Mouse (Mus musculus): ENCODE measurements around the gene Mrpl44. TPM values are rescaled to one million over a fixed set of nuclear protein-coding genes. Genes with fewer than 3 reads are reported as not detected.

Gene Mrpl44
- polyA plus RNA-seq (2015; fragmentation: Nextera tagmentation; extraction: Ambion mirVana): 47.3 and 49.7 TPM in 2 replicates

GRCm38 (mm10) chr1:79775927-79776458 lies at the start of gene Mrpl44, which contains the start of gene Wdfy1:
Gene Mrpl44 (plus strand): TSS chr1:79776018.
Gene Wdfy1 (minus strand): TSS chr1:79776143.
- Histone ChIP-seq H3K36me3 (peaks cover 34% of the 10 kb centered on the region), H3K27ac (replicated peaks) (peak within 1 kb of the TSS; percentile 93), H3K9me3 (no peaks in the 10 kb centered on the region), H3K27me3 (no peaks in the 10 kb centered on the region), H3K4me1 (replicated peaks) (peaks cover 23% of the 10 kb centered on the region), H3K4me3 (peak within 1 kb of the TSS; percentile 93), H3K9ac (peak within 1 kb of the TSS; percentile 93), H3K4me2 (peak within 1 kb of the TSS; percentile 67)
- peak; percentile 99 for ATAC-seq (ENCODE audit: low read depth)
- under 1% methylated on average over 38 of the region's 38 CpGs for WGBS

GRCm38 (mm10) chr1:79734794-79735193 lies 41.0 kb upstream of the Mrpl44 start:
- no peak overlapping the region for H3K27ac ChIP-seq (replicated peaks)
- H3K9me3 ChIP-seq: no peaks in the 10 kb centered on the region
- no peak overlapping the region for H3K4me2 ChIP-seq
- 89% methylated on average over 5 of the region's 5 CpGs for WGBS
- H3K9ac ChIP-seq: no peak overlapping the region
- H3K36me3 ChIP-seq: peaks cover 32% of the 10 kb centered on the region
- no peak overlapping the region for H3K4me3 ChIP-seq
- no peaks in the 10 kb centered on the region for H3K27me3 ChIP-seq
- ATAC-seq (ENCODE audit: low read depth): no peak
- no peaks in the 10 kb centered on the region for H3K4me1 ChIP-seq (replicated peaks)

GRCm38 (mm10) chr1:79736408-79736807 lies 39.4 kb upstream of the Mrpl44 start:
- H3K4me3 ChIP-seq: no peak overlapping the region
- H3K36me3 ChIP-seq: peaks cover 32% of the 10 kb centered on the region
- no peak overlapping the region for H3K9ac ChIP-seq
- ATAC-seq (ENCODE audit: low read depth): no peak
- no peak overlapping the region for H3K27ac ChIP-seq (replicated peaks)
- H3K4me1 ChIP-seq (replicated peaks): peaks cover 4% of the 10 kb centered on the region
- no peaks in the 10 kb centered on the region for H3K9me3 ChIP-seq
- no peak overlapping the region for H3K4me2 ChIP-seq
- no peaks in the 10 kb centered on the region for H3K27me3 ChIP-seq
- WGBS: 95% methylated on average over 3 of the region's 3 CpGs

GRCm38 (mm10) chr1:79739726-79740125 lies 36.1 kb upstream of the Mrpl44 start:
- Histone ChIP-seq H3K9me3 (no peaks in the 10 kb centered on the region), H3K9ac (no peak overlapping the region), H3K4me1 (replicated peaks) (peaks cover 4% of the 10 kb centered on the region), H3K36me3 (peaks cover 24% of the 10 kb centered on the region), H3K4me2 (no peak overlapping the region), H3K4me3 (no peak overlapping the region), H3K27ac (replicated peaks) (no peak overlapping the region), H3K27me3 (no peaks in the 10 kb centered on the region)
- no peak for ATAC-seq (ENCODE audit: low read depth)
- 85% methylated on average over 2 of the region's 2 CpGs for WGBS

- H3K9me3 ChIP-seq: no peaks in the 10 kb centered on the region
- H3K9ac ChIP-seq: no peak overlapping the region
- no peak overlapping the region for H3K4me3 ChIP-seq
- 63% methylated on average over 4 of the region's 4 CpGs for whole genome bisulfite sequencing
- H3K36me3 ChIP-seq: peaks cover 25% of the 10 kb centered on the region
- H3K4me2 ChIP-seq: no peak overlapping the region
- H3K4me1 ChIP-seq (replicated peaks): peaks cover 4% of the 10 kb centered on the region
- H3K27ac ChIP-seq (replicated peaks): no peak overlapping the region; the same call in 1 of the 2 replicates
- H3K27me3 ChIP-seq: no peaks in the 10 kb centered on the region
- ATAC-seq (ENCODE audit: low read depth): no peak
Measured at GRCm38 (mm10) chr1:79741002-79741401, 34.8 kb upstream of the Mrpl44 start.

- no peak overlapping the region for H3K4me3 ChIP-seq
- peaks cover 4% of the 10 kb centered on the region for H3K4me1 ChIP-seq (replicated peaks)
- peaks cover 17% of the 10 kb centered on the region for H3K36me3 ChIP-seq
- 95% methylated on average over 7 of the region's 7 CpGs for WGBS
- no peaks in the 10 kb centered on the region for H3K9me3 ChIP-seq
- H3K27ac ChIP-seq (replicated peaks): no peak overlapping the region
- H3K4me2 ChIP-seq: no peak overlapping the region
- ATAC-seq (ENCODE audit: low read depth): no peak
- no peaks in the 10 kb centered on the region for H3K27me3 ChIP-seq
- H3K9ac ChIP-seq: no peak overlapping the region
Measured at GRCm38 (mm10) chr1:79742949-79743348, 32.9 kb upstream of the Mrpl44 start.

GRCm38 (mm10) chr1:79743385-79743784 lies 32.4 kb upstream of the Mrpl44 start:
- H3K36me3 ChIP-seq: peaks cover 14% of the 10 kb centered on the region; the same call in 1 of the 2 replicates
- no peak overlapping the region for H3K27ac ChIP-seq (replicated peaks)
- no peak overlapping the region for H3K4me3 ChIP-seq
- WGBS: 91% methylated on average over 1 of the region's 1 CpGs
- H3K4me1 ChIP-seq (replicated peaks): peaks cover 4% of the 10 kb centered on the region
- no peaks in the 10 kb centered on the region for H3K9me3 ChIP-seq
- ATAC-seq (ENCODE audit: low read depth): no peak
- no peak overlapping the region for H3K4me2 ChIP-seq
- H3K9ac ChIP-seq: no peak overlapping the region
- H3K27me3 ChIP-seq: no peaks in the 10 kb centered on the region

GRCm38 (mm10) chr1:79746056-79746455 lies 29.8 kb upstream of the Mrpl44 start:
- peaks cover 2% of the 10 kb centered on the region for H3K4me1 ChIP-seq (replicated peaks)
- H3K27ac ChIP-seq (replicated peaks): no peak overlapping the region
- H3K36me3 ChIP-seq: peaks cover 12% of the 10 kb centered on the region; the same call in 1 of the 2 replicates
- H3K9me3 ChIP-seq: 0 out of 2 replicates have a peak, but pooled peaks cover 4% of the 10 kb centered on the region
- WGBS: 95% methylated on average over 4 of the region's 4 CpGs
- no peaks in the 10 kb centered on the region for H3K27me3 ChIP-seq
- ATAC-seq (ENCODE audit: low read depth): no peak
- no peak overlapping the region for H3K4me2 ChIP-seq
- no peak overlapping the region for H3K9ac ChIP-seq
- H3K4me3 ChIP-seq: no peak overlapping the region

GRCm38 (mm10) chr1:79751186-79751585 lies 24.6 kb upstream of the Mrpl44 start:
- Histone ChIP-seq H3K9ac (no peak overlapping the region), H3K4me2 (no peak overlapping the region), H3K4me3 (no peak overlapping the region), H3K36me3 (peaks cover 18% of the 10 kb centered on the region), H3K9me3 (peaks cover 4% of the 10 kb centered on the region; the same call in 1 of the 2 replicates), H3K4me1 (replicated peaks) (0 out of 2 replicates have a peak, but pooled peaks cover 3% of the 10 kb centered on the region), H3K27me3 (no peaks in the 10 kb centered on the region), H3K27ac (replicated peaks) (no peak overlapping the region; the same call in 1 of the 2 replicates)
- WGBS: 77% methylated on average over 5 of the region's 5 CpGs
- no peak for ATAC-seq (ENCODE audit: low read depth)

- H3K27ac ChIP-seq (replicated peaks): no peak overlapping the region
- no peak overlapping the region for H3K4me2 ChIP-seq
- H3K27me3 ChIP-seq: no peaks in the 10 kb centered on the region
- peaks cover 4% of the 10 kb centered on the region; the same call in 1 of the 2 replicates for H3K9me3 ChIP-seq
- ATAC-seq (ENCODE audit: low read depth): no peak
- 89% methylated on average over 7 of the region's 7 CpGs for WGBS
- H3K4me3 ChIP-seq: no peak overlapping the region
- peaks cover 18% of the 10 kb centered on the region for H3K36me3 ChIP-seq
- H3K4me1 ChIP-seq (replicated peaks): peaks cover 13% of the 10 kb centered on the region
- no peak overlapping the region for H3K9ac ChIP-seq
Measured at GRCm38 (mm10) chr1:79752015-79752695, 23.7 kb upstream of the Mrpl44 start.

GRCm38 (mm10) chr1:79752714-79753340 lies 23.0 kb upstream of the Mrpl44 start:
- ATAC-seq (ENCODE audit: low read depth): no peak
- H3K27me3 ChIP-seq: no peaks in the 10 kb centered on the region
- no peak overlapping the region for H3K4me3 ChIP-seq
- H3K27ac ChIP-seq (replicated peaks): no peak overlapping the region
- H3K9me3 ChIP-seq: peaks cover 4% of the 10 kb centered on the region; the same call in 1 of the 2 replicates
- 87% methylated on average over 4 of the region's 4 CpGs for WGBS
- H3K36me3 ChIP-seq: peaks cover 18% of the 10 kb centered on the region
- no peak overlapping the region for H3K4me2 ChIP-seq
- H3K9ac ChIP-seq: no peak overlapping the region
- H3K4me1 ChIP-seq (replicated peaks): peaks cover 20% of the 10 kb centered on the region

- no peaks in the 10 kb centered on the region for H3K27me3 ChIP-seq
- peaks cover 4% of the 10 kb centered on the region; the same call in 1 of the 2 replicates for H3K9me3 ChIP-seq
- no peak overlapping the region for H3K27ac ChIP-seq (replicated peaks)
- no peak overlapping the region for H3K9ac ChIP-seq
- H3K36me3 ChIP-seq: peaks cover 18% of the 10 kb centered on the region
- no peak for ATAC-seq (ENCODE audit: low read depth)
- H3K4me1 ChIP-seq (replicated peaks): peaks cover 26% of the 10 kb centered on the region
- no peak overlapping the region for H3K4me2 ChIP-seq
- no peak overlapping the region for H3K4me3 ChIP-seq
- 97% methylated on average over 3 of the region's 3 CpGs for WGBS
Measured at GRCm38 (mm10) chr1:79753456-79753855, 22.4 kb upstream of the Mrpl44 start.
